Mouse (Mus musculus): ENCODE results near the gene Fkrp. TPM values are rescaled to one million over a fixed set of nuclear protein-coding genes. Genes with fewer than 3 reads are reported as not detected.

Fkrp gene
- polyA plus RNA-seq, 1 experiment from 2014 or later = 31.9 TPM

DNA sequence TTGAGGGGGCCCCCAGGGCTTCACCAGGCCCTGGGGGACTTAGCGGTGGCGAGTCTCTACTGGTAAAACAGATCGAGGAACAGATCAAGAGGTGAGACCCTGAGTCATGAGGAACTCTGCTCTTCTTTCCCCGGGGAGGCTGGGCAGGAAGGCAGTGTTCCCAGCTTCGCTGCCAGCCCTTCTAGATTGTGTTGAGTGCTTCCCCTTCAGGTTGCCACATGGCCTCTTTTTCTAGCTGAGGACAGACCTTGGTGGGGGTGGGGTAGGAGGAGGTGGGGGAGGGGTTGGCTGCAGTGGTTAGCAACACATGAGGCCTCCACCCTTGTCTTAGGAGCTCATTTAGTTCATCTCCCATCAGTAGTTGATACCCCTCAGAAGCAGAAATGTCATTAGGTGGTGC is 10.0 kb upstream of the Fkrp start:
- Histone ChIP-seq H3K9ac (peak overlapping the region; percentile 61; the same call in 1 of the 2 replicates), H3K4me3 (no peak overlapping the region), H3K9me3 (no peaks in the 10 kb centered on the region), H3K27me3 (replicated peaks) (no peaks in the 10 kb centered on the region), H3K27ac (replicated peaks) (no peak overlapping the region), H3K4me2 (no peak overlapping the region), H3K36me3 (peaks cover 90% of the 10 kb centered on the region), H3K4me1 (peaks cover 47% of the 10 kb centered on the region)
- WGBS = 48% methylated on average over 5 of the region's 5 CpGs
- ATAC-seq (ENCODE audit: extremely low read depth, insufficient number of reproducible peaks, low FRiP score, low TSS enrichment) = no peak

DNA sequence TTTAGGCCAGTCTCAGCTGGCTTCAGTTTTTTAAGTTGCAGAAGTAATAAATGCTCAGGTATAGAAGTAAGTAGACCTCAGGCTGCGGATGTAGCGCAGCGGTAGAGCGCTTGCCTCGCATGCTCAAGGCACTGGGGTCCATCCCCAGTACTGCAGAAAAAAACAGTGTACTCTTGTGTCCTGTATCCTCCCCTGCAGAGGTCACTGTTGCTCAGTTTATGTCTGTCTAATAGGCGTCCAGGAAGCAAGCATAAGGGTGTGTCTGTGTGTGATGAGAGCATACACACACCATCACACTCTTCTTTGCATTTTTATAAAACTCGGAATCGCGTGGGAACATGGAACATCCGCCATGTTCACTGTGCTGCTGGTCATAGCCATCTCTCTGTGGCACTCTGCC is 9.3 kb upstream of the Fkrp start:
- Histone ChIP-seq H3K4me1 (peaks cover 55% of the 10 kb centered on the region), H3K4me2 (no peak overlapping the region), H3K36me3 (peaks cover 82% of the 10 kb centered on the region), H3K27ac (replicated peaks) (no peak overlapping the region), H3K27me3 (replicated peaks) (no peaks in the 10 kb centered on the region), H3K9me3 (no peaks in the 10 kb centered on the region), H3K9ac (no peak overlapping the region), H3K4me3 (no peak overlapping the region)
- ATAC-seq (ENCODE audit: extremely low read depth, insufficient number of reproducible peaks, low FRiP score, low TSS enrichment) = no peak
- WGBS = 82% methylated on average over 10 of the region's 10 CpGs

- WGBS = 35% methylated on average over 5 of the region's 5 CpGs
- Histone ChIP-seq H3K4me3 (no peak overlapping the region), H3K4me1 (peaks cover 75% of the 10 kb centered on the region), H3K27me3 (replicated peaks) (no peaks in the 10 kb centered on the region), H3K4me2 (no peak overlapping the region), H3K27ac (replicated peaks) (peak overlapping the region; percentile 48), H3K9ac (peak overlapping the region; percentile 20; the same call in 1 of the 2 replicates), H3K36me3 (peaks cover 61% of the 10 kb centered on the region), H3K9me3 (no peaks in the 10 kb centered on the region)
- ATAC-seq (ENCODE audit: extremely low read depth, insufficient number of reproducible peaks, low FRiP score, low TSS enrichment) = peak; percentile 21; the same call in 1 of the 2 replicates
Observed at GRCm38 (mm10) chr7:16823734-16824133, 7.2 kb upstream of the Fkrp start.

GRCm38 (mm10) chr7:16821669-16822101 is 5.2 kb upstream of the Fkrp start:
- no peaks in the 10 kb centered on the region for H3K9me3 ChIP-seq
- H3K9ac ChIP-seq = 0 out of 2 replicates have a peak overlapping the region, but pooled peaks have one; percentile 24
- ATAC-seq (ENCODE audit: extremely low read depth, insufficient number of reproducible peaks, low FRiP score, low TSS enrichment) = no peak
- no peak overlapping the region for H3K4me2 ChIP-seq
- H3K27ac ChIP-seq (replicated peaks) = no peak overlapping the region
- H3K4me1 ChIP-seq = peaks cover 88% of the 10 kb centered on the region
- H3K4me3 ChIP-seq = no peak overlapping the region
- no peaks in the 10 kb centered on the region for H3K27me3 ChIP-seq (replicated peaks)
- H3K36me3 ChIP-seq = peaks cover 41% of the 10 kb centered on the region
- 69% methylated on average over 4 of the region's 4 CpGs for WGBS

GRCm38 (mm10) chr7:16821091-16821490 is 4.6 kb upstream of the Fkrp start:
- H3K36me3 ChIP-seq = peaks cover 35% of the 10 kb centered on the region
- H3K4me1 ChIP-seq = peaks cover 82% of the 10 kb centered on the region
- H3K27ac ChIP-seq (replicated peaks) = peak overlapping the region; percentile 36
- no peaks in the 10 kb centered on the region for H3K9me3 ChIP-seq
- H3K4me3 ChIP-seq = no peak overlapping the region
- WGBS = 28% methylated on average over 3 of the region's 3 CpGs
- H3K4me2 ChIP-seq = peak overlapping the region; percentile 21; the same call in 1 of the 2 replicates
- H3K27me3 ChIP-seq (replicated peaks) = no peaks in the 10 kb centered on the region
- no peak for ATAC-seq (ENCODE audit: extremely low read depth, insufficient number of reproducible peaks, low FRiP score, low TSS enrichment)
- peak overlapping the region; percentile 28; the same call in 1 of the 2 replicates for H3K9ac ChIP-seq

DNA sequence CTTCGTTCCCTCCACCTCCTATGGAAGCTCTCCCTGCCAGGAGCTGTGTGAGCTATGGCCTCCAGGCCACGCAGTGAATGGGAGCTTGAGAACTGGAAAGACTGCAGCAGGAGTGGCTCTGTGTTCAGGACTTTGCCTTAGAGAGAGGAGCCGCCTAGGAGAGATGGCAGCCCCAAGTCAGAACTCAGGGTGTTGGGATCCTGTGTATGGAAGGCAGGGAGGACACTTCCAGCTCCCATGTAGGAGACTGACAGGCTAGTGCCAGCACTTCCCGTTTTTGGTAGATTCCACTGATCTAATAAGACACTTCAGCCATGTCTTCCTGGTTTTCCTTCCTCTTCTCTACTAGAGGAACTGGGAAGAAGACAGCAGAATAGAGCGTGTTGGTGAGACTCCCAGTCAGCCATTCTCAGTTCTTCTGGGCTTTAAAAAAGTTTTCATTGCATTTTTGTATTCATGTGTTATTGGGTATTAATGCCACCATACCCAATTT is 3.8 kb upstream of the Fkrp start:
- Histone ChIP-seq H3K9ac (peak overlapping the region; percentile 28; the same call in 1 of the 2 replicates), H3K27ac (replicated peaks) (no peak overlapping the region), H3K27me3 (replicated peaks) (no peaks in the 10 kb centered on the region), H3K36me3 (peaks cover 27% of the 10 kb centered on the region), H3K4me1 (peaks cover 82% of the 10 kb centered on the region), H3K4me3 (no peak overlapping the region), H3K9me3 (no peaks in the 10 kb centered on the region), H3K4me2 (0 out of 2 replicates have a peak overlapping the region, but pooled peaks have one; percentile 1)
- 55% methylated on average over 5 of the region's 5 CpGs for WGBS
- no peak for ATAC-seq (ENCODE audit: extremely low read depth, insufficient number of reproducible peaks, low FRiP score, low TSS enrichment)

GRCm38 (mm10) chr7:16819794-16820193 is 3.3 kb upstream of the Fkrp start:
- WGBS = 31% methylated on average over 5 of the region's 5 CpGs
- ATAC-seq (ENCODE audit: extremely low read depth, insufficient number of reproducible peaks, low FRiP score, low TSS enrichment) = no peak
- no peak overlapping the region for H3K4me3 ChIP-seq
- H3K9ac ChIP-seq = peak overlapping the region; percentile 28; the same call in 1 of the 2 replicates
- H3K27ac ChIP-seq (replicated peaks) = no peak overlapping the region
- peaks cover 24% of the 10 kb centered on the region for H3K36me3 ChIP-seq
- H3K27me3 ChIP-seq (replicated peaks) = no peaks in the 10 kb centered on the region
- peaks cover 86% of the 10 kb centered on the region for H3K4me1 ChIP-seq
- no peaks in the 10 kb centered on the region for H3K9me3 ChIP-seq
- H3K4me2 ChIP-seq = peak overlapping the region; percentile 1; the same call in 1 of the 2 replicates

DNA sequence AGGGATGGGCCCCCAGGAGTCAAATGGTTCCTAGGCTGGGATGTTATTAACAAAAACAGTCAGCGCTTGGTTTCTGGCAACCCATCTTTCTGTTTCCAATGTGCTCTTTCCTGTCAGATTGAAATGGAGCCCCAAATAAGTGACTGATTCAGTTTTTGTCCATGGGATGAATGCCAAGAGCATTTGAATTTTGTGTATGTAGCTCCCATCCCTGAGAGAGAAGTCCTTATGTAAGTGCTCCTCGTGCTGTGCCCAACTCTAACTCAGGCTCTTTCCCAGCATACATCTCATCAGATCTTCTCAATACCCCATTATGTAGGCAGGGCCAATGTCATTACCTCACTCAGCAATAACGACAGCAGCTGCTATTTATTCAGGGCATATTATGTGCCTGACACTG is 1.2 kb upstream of the Fkrp start:
- no peaks in the 10 kb centered on the region for H3K9me3 ChIP-seq
- ATAC-seq (ENCODE audit: extremely low read depth, insufficient number of reproducible peaks, low FRiP score, low TSS enrichment) = no peak
- peaks cover 26% of the 10 kb centered on the region for H3K36me3 ChIP-seq
- H3K4me2 ChIP-seq = peak overlapping the region; percentile 97
- H3K27me3 ChIP-seq (replicated peaks) = peaks cover 6% of the 10 kb centered on the region; the same call in 1 of the 2 replicates
- WGBS = 57% methylated on average over 3 of the region's 3 CpGs
- H3K4me1 ChIP-seq = peaks cover 69% of the 10 kb centered on the region
- peak overlapping the region; percentile 98 for H3K4me3 ChIP-seq
- H3K9ac ChIP-seq = peak overlapping the region; percentile 99
- H3K27ac ChIP-seq (replicated peaks) = peak overlapping the region; percentile 96; the same call in 1 of the 2 replicates

DNA sequence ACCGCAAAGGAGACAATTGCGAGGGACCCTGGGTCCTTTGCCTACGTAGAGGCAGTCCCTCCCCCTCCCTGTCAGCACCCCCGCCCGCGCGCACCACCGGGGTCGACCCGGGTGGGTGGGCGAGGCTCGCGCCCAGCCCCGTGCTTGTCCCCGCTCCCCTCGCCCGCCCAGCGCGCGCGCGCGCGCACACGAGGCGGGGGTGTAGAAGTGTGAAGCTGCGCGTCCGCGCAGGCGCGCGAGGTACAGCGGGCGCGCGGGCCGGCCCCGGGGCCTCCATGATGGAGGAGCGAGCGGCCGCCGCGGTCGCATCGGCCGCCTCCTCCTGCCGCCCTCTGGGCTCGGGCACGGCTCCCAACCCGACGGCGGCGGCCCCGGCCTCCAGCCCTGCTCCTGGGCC is 456 bp downstream of the Fkrp start:
- Histone ChIP-seq H3K4me3 (peak overlapping the region; percentile 98), H3K27me3 (replicated peaks) (peaks cover 22% of the 10 kb centered on the region), H3K27ac (replicated peaks) (peak overlapping the region; percentile 96), H3K4me2 (peak overlapping the region; percentile 97), H3K9me3 (no peaks in the 10 kb centered on the region), H3K36me3 (peaks cover 27% of the 10 kb centered on the region), H3K4me1 (peaks cover 61% of the 10 kb centered on the region), H3K9ac (peak overlapping the region; percentile 99)
- WGBS = 0% methylated on average over 16 of the region's 55 CpGs
- peak; percentile 72 for ATAC-seq (ENCODE audit: extremely low read depth, insufficient number of reproducible peaks, low FRiP score, low TSS enrichment)

- 19% methylated on average over 1 of the region's 1 CpGs for WGBS
- H3K27me3 ChIP-seq (replicated peaks) = peaks cover 28% of the 10 kb centered on the region
Observed at GRCm38 (mm10) chr7:16815351-16815941, 1.1 kb downstream of the Fkrp start, which contains the start of gene Strn4. Gene Strn4, plus strand, starts transcription at chr7:16815889.

GRCm38 (mm10) chr7:16812505-16812904 is 4.0 kb downstream of the Fkrp start:
- 78% methylated on average over 2 of the region's 2 CpGs for WGBS
- peaks cover 32% of the 10 kb centered on the region for H3K4me1 ChIP-seq

More at GRCm38 (mm10) chr7:16815351-16815941, 1.1 kb downstream of the Fkrp start, which contains the start of gene Strn4:
- Histone ChIP-seq H3K9me3 (no peaks in the 10 kb centered on the region), H3K4me3 (peak within 1 kb of the TSS; percentile 98), H3K4me2 (peak within 1 kb of the TSS; percentile 97), H3K9ac (peak within 1 kb of the TSS; percentile 99), H3K27ac (replicated peaks) (peak within 1 kb of the TSS; percentile 96), H3K36me3 (peaks cover 33% of the 10 kb centered on the region), H3K4me1 (peaks cover 61% of the 10 kb centered on the region)
- no peak for ATAC-seq (ENCODE audit: extremely low read depth, insufficient number of reproducible peaks, low FRiP score, low TSS enrichment)

More at GRCm38 (mm10) chr7:16812505-16812904, 4.0 kb downstream of the Fkrp start:
- H3K9ac ChIP-seq = no peak overlapping the region
- H3K9me3 ChIP-seq = no peaks in the 10 kb centered on the region
- H3K27ac ChIP-seq (replicated peaks) = no peak overlapping the region
- no peak for ATAC-seq (ENCODE audit: extremely low read depth, insufficient number of reproducible peaks, low FRiP score, low TSS enrichment)
- no peak overlapping the region for H3K4me3 ChIP-seq
- peaks cover 31% of the 10 kb centered on the region for H3K27me3 ChIP-seq (replicated peaks)
- peaks cover 59% of the 10 kb centered on the region for H3K36me3 ChIP-seq
- H3K4me2 ChIP-seq = no peak overlapping the region
